Mouse (Mus musculus): ENCODE measurements around the gene Trim72. TPM values are rescaled to one million over a fixed set of nuclear protein-coding genes. Genes with fewer than 3 reads are reported as not detected.
"Not testable (repeated sequence)": the region's sequence is repeated elsewhere in the genome, so short reads cannot be mapped to it uniquely, and the experiment has no call there.

Trim72 gene
- polyA plus RNA-seq, 1 experiment from 2014 or later, result not detected

- Histone ChIP-seq H3K4me3 (ENCODE audit: low read depth, low read length) (no peak overlapping the region), H3K9ac (replicated peaks) (no peak overlapping the region), H3K36me3 (replicated peaks; ENCODE audit: insufficient read depth, low read length) (no peaks in the 10 kb centered on the region), H3K27ac (ENCODE audit: low read depth) (no peak overlapping the region), H3K4me1 (ENCODE audit: insufficient read depth) (no peaks in the 10 kb centered on the region), H3K9me3 (ENCODE audit: low read length) (no peaks in the 10 kb centered on the region), H3K4me2 (ENCODE audit: low read depth, low read length) (no peak overlapping the region), H3K27me3 (ENCODE audit: insufficient read depth, low read length) (no peaks in the 10 kb centered on the region)
- no peak for DNase-seq
- no peak for TF ChIP-seq CTCF (IDR thresholded peaks at IDR 0.05; ENCODE audit: low read depth)
- no peak for TF ChIP-seq EP300 (IDR thresholded peaks at IDR 0.05; ENCODE audit: low read depth)
- ATAC-seq, result no peak
- 58% methylated on average over 4 of the region's 4 CpGs for WGBS (ENCODE audit: insufficient replicate concordance)
Observed at GRCm38 (mm10) chr7:128025381-128025780, 21.6 kb downstream of the Trim72 start.

- Histone ChIP-seq H3K9me3 (ENCODE audit: low read length) (no peaks in the 10 kb centered on the region), H3K4me1 (ENCODE audit: insufficient read depth) (no peaks in the 10 kb centered on the region; the same call in 1 of the 2 replicates), H3K27ac (ENCODE audit: low read depth) (peak overlapping the region; percentile 36; the same call in 1 of the 2 replicates), H3K27me3 (ENCODE audit: insufficient read depth, low read length) (no peaks in the 10 kb centered on the region), H3K9ac (replicated peaks) (no peak overlapping the region), H3K4me3 (ENCODE audit: low read depth, low read length) (no peak overlapping the region), H3K36me3 (replicated peaks; ENCODE audit: insufficient read depth, low read length) (no peaks in the 10 kb centered on the region), H3K4me2 (ENCODE audit: low read depth, low read length) (no peak overlapping the region)
- WGBS (ENCODE audit: insufficient replicate concordance), result 55% methylated on average over 9 of the region's 9 CpGs
- ATAC-seq (peak; percentile 97), DNase-seq (no peak)
- TF ChIP-seq CTCF (IDR thresholded peaks at IDR 0.05; ENCODE audit: low read depth) (no peak), EP300 (IDR thresholded peaks at IDR 0.05; ENCODE audit: low read depth) (no peak)
Observed at GRCm38 (mm10) chr7:128031403-128031976, 27.7 kb downstream of the Trim72 start.

- peak overlapping the region; percentile 36; the same call in 1 of the 2 replicates for H3K27ac ChIP-seq (ENCODE audit: low read depth)
- H3K9me3 ChIP-seq (ENCODE audit: low read length), result no peaks in the 10 kb centered on the region
- ATAC-seq (peak; percentile 59), DNase-seq (no peak)
- TF ChIP-seq EP300 (IDR thresholded peaks at IDR 0.05; ENCODE audit: low read depth) (no peak), CTCF (IDR thresholded peaks at IDR 0.05; ENCODE audit: low read depth) (no peak)
- WGBS (ENCODE audit: insufficient replicate concordance), result 58% methylated on average over 5 of the region's 5 CpGs
- no peak overlapping the region for H3K4me3 ChIP-seq (ENCODE audit: low read depth, low read length)
- H3K36me3 ChIP-seq (replicated peaks; ENCODE audit: insufficient read depth, low read length), result no peaks in the 10 kb centered on the region
- no peaks in the 10 kb centered on the region for H3K27me3 ChIP-seq (ENCODE audit: insufficient read depth, low read length)
- H3K9ac ChIP-seq (replicated peaks), result no peak overlapping the region
- no peak overlapping the region for H3K4me2 ChIP-seq (ENCODE audit: low read depth, low read length)
- no peaks in the 10 kb centered on the region; the same call in 1 of the 2 replicates for H3K4me1 ChIP-seq (ENCODE audit: insufficient read depth)
Observed at GRCm38 (mm10) chr7:128032290-128032988, 28.7 kb downstream of the Trim72 start.

- H3K9me3 ChIP-seq (ENCODE audit: low read length), result no peaks in the 10 kb centered on the region
- no peak overlapping the region for H3K27ac ChIP-seq (ENCODE audit: low read depth)
- H3K4me1 ChIP-seq (ENCODE audit: insufficient read depth), result no peaks in the 10 kb centered on the region; the same call in 1 of the 2 replicates
- H3K4me3 ChIP-seq (ENCODE audit: low read depth, low read length), result no peak overlapping the region
- 91% methylated on average over 3 of the region's 3 CpGs for WGBS (ENCODE audit: insufficient replicate concordance)
- H3K9ac ChIP-seq (replicated peaks), result no peak overlapping the region
- ATAC-seq (no peak), DNase-seq (no peak)
- no peak for TF ChIP-seq CTCF (IDR thresholded peaks at IDR 0.05; ENCODE audit: low read depth)
- H3K4me2 ChIP-seq (ENCODE audit: low read depth, low read length), result no peak overlapping the region
- no peaks in the 10 kb centered on the region for H3K27me3 ChIP-seq (ENCODE audit: insufficient read depth, low read length)
- no peaks in the 10 kb centered on the region for H3K36me3 ChIP-seq (replicated peaks; ENCODE audit: insufficient read depth, low read length)
Observed at GRCm38 (mm10) chr7:128032989-128033293, 29.2 kb downstream of the Trim72 start.

GRCm38 (mm10) chr7:128033616-128034015, 29.9 kb downstream of the Trim72 start:
- Histone ChIP-seq H3K36me3 (replicated peaks; ENCODE audit: insufficient read depth, low read length) (no peaks in the 10 kb centered on the region), H3K4me1 (ENCODE audit: insufficient read depth) (no peaks in the 10 kb centered on the region; the same call in 1 of the 2 replicates), H3K9me3 (ENCODE audit: low read length) (no peaks in the 10 kb centered on the region), H3K9ac (replicated peaks) (no peak overlapping the region), H3K4me2 (ENCODE audit: low read depth, low read length) (no peak overlapping the region), H3K27ac (ENCODE audit: low read depth) (no peak overlapping the region), H3K27me3 (ENCODE audit: insufficient read depth, low read length) (no peaks in the 10 kb centered on the region), H3K4me3 (ENCODE audit: low read depth, low read length) (no peak overlapping the region)
- ATAC-seq (no peak), DNase-seq (no peak)
- WGBS (ENCODE audit: insufficient replicate concordance), result 79% methylated on average over 4 of the region's 4 CpGs
- TF ChIP-seq CTCF (IDR thresholded peaks at IDR 0.05; ENCODE audit: low read depth) (no peak), EP300 (IDR thresholded peaks at IDR 0.05; ENCODE audit: low read depth) (no peak)

- not testable (repeated sequence) for H3K4me1 ChIP-seq (ENCODE audit: insufficient read depth); DNase-seq; H3K27ac ChIP-seq (ENCODE audit: low read depth); H3K4me3 ChIP-seq (ENCODE audit: low read depth, low read length); H3K36me3 ChIP-seq (replicated peaks; ENCODE audit: insufficient read depth, low read length); H3K9ac ChIP-seq (replicated peaks); H3K27me3 ChIP-seq (ENCODE audit: insufficient read depth, low read length); ATAC-seq; H3K9me3 ChIP-seq (ENCODE audit: low read length)
- peak overlapping the region; percentile 40; the same call in 1 of the 2 replicates for H3K4me2 ChIP-seq (ENCODE audit: low read depth, low read length)
- WGBS (ENCODE audit: insufficient replicate concordance), result 32% methylated on average over 15 of the region's 15 CpGs
Observed at GRCm38 (mm10) chr7:128042161-128042820, 38.5 kb downstream of the Trim72 start.
